Mouse (Mus musculus): Measurements from ENCODE around the gene Arfgap3. TPM values are rescaled to one million over a fixed set of nuclear protein-coding genes. Genes with fewer than 3 reads are reported as not detected.
A peak's percentile ranks its signal among the peaks of the same experiment; 100 is the strongest.

Arfgap3 gene
- polyA plus RNA-seq, 1 experiment: 7.7 TPM

DNA sequence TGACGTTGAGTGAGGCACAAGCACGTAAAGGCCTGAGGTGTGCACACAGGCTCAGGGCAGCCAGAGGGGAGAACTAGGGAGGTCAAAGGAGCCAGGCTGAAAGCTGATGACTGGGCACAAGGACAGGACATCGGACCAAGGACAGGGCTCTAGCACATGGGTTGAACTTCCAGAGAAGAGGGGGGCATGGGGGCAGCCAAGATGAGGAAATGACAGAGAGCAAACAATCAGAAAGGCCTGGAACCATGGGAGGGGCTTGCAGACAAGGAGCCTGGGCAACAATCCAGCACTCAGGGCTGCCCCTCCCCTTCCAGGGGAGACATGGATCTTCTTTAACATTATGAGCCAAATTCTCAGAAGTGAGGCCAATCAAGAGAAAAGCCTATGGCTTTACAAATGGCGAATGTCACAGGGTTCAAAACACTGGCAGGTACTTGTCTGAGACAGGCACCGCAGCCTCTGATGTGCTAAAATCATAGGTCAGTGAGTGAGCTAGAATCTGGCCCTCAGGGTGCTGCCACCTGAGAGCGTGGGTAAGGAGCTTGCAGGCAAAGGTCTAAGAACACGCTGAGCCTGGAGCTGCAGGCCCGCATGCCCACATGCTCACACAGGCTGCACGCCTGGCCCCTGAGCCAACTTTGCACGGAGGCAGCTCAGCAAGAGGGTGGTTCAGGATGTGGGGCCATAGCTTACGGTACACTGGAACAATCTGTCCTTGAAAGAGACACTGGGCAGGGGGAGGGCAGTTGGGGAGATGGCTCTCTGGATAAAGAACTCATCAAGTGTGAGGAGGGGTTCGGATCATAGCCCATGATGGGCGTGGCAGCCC, 46.2 kb downstream of the Arfgap3 start:
- TF ChIP-seq GATA1 (IDR thresholded peaks at IDR 0.05; ENCODE audit: low read length): no peak

GRCm38 (mm10) chr15:83299916-83300582, 50.0 kb downstream of the Arfgap3 start:
- TF ChIP-seq GATA1 (IDR thresholded peaks at IDR 0.05; ENCODE audit: low read length): no peak

- TF ChIP-seq GATA1 (IDR thresholded peaks at IDR 0.05; ENCODE audit: low read length): no peak
Measured at GRCm38 (mm10) chr15:83299450-83299849, 50.6 kb downstream of the Arfgap3 start.

DNA sequence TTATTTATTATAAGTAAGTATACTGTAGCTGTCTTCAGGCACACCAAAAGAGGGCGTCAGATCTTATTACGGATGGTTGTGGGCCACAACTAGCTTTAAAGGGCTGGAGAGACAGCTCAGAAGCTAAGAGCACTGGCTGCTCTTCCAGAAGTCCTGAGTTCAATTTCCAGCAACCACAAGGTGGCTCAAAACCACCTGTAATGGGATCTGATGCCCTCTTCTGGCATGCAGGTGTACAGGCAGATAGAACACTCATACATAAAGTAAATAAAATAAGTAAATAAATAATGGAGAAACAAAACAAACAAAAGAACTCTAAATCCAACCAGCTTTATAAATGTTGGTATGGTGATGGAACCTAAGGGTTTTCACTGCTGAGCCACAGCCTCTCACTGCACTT, 51.2 kb downstream of the Arfgap3 start:
- no peak for TF ChIP-seq GATA1 (IDR thresholded peaks at IDR 0.05; ENCODE audit: low read length)

- no peak for TF ChIP-seq GATA1 (IDR thresholded peaks at IDR 0.05; ENCODE audit: low read length)
Measured at GRCm38 (mm10) chr15:83298313-83298712, 51.7 kb downstream of the Arfgap3 start.

GRCm38 (mm10) chr15:83296771-83297311, 53.2 kb downstream of the Arfgap3 start:
- no peak for TF ChIP-seq GATA1 (IDR thresholded peaks at IDR 0.05; ENCODE audit: low read length)

DNA sequence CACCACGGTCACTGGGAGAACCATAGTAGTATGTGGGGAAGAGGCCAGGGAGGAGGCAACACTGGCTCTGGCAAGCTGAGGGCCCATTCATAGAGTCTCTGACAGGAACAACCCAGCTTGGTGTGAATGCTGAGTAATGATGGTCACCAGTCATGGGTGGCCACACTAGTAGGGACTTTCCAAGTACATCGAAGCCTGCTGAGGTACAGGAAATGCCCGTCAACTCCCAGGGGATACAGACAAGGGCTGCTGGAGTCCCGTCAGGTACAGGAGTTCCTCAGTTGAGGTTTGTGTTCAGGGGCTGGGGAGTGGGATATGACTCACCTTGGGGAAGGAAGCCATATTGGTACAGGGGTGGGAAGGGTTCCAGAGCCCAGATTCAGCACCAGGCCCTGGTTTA, 54.0 kb downstream of the Arfgap3 start:
- TF ChIP-seq GATA1 (IDR thresholded peaks at IDR 0.05; ENCODE audit: low read length): no peak

DNA sequence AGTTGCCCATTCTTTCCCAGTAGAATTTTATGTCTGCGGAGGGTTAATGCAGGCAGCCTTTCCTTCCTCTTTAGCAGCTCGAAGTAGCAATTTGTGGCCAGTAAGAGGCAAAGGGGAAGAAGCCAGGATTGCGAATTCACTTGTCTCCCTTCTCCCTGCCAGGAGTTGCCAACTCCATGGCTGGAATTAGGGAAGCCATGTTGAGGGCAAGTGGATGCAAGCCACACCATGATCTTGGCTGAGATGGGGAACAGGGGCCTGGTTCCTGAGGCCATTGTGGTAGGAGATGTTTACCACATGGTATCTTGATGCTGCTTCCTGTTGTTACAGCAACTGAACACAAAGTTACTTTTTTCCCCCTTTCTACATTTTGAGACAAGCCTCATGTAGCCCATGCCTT, 55.1 kb downstream of the Arfgap3 start:
- no peak for TF ChIP-seq GATA1 (IDR thresholded peaks at IDR 0.05; ENCODE audit: low read length)

- no peak for TF ChIP-seq GATA1 (IDR thresholded peaks at IDR 0.05; ENCODE audit: low read length)
Measured at GRCm38 (mm10) chr15:83293706-83294645, 56.1 kb downstream of the Arfgap3 start.

- no peak for TF ChIP-seq GATA1 (IDR thresholded peaks at IDR 0.05; ENCODE audit: low read length)
Measured at GRCm38 (mm10) chr15:83293144-83293543, 56.9 kb downstream of the Arfgap3 start.

GRCm38 (mm10) chr15:83292261-83293056, 57.6 kb downstream of the Arfgap3 start:
- peak; percentile 47 for TF ChIP-seq GATA1 (IDR thresholded peaks at IDR 0.05; ENCODE audit: low read length)

GRCm38 (mm10) chr15:83290899-83291298, 59.1 kb downstream of the Arfgap3 start:
- TF ChIP-seq GATA1 (IDR thresholded peaks at IDR 0.05; ENCODE audit: low read length): no peak

- TF ChIP-seq GATA1 (IDR thresholded peaks at IDR 0.05; ENCODE audit: low read length): no peak
Measured at GRCm38 (mm10) chr15:83284828-83285227, 65.2 kb downstream of the Arfgap3 start.

- TF ChIP-seq GATA1 (IDR thresholded peaks at IDR 0.05; ENCODE audit: low read length): no peak
Measured at GRCm38 (mm10) chr15:83282397-83282796, 67.7 kb downstream of the Arfgap3 start.

DNA sequence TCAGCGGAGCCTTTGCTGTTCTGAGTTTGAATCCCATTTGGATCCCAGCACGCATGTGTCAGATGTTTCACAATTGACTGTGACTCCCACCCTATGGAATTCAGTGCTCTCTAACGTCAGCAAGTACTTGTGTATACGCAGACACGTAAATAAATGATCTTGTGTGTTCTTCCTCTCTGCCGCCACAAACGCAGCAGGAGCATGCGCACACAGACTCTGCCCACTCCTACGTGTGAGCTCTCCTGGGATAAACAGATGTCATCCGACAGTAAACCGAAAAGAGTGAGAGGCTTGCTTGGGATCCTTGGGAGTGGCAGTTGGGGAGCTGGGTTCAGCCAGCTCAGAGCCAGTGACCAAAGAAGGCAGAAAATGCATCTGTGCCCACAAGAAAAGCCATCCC, 68.7 kb downstream of the Arfgap3 start:
- TF ChIP-seq GATA1 (IDR thresholded peaks at IDR 0.05; ENCODE audit: low read length): no peak
